Mouse (Mus musculus): Measurements from ENCODE around the gene Fblim1. TPM values are rescaled to one million over a fixed set of nuclear protein-coding genes. Genes with fewer than 3 reads are reported as not detected.

The Fblim1 gene
- polyA plus RNA-seq, 1 experiment from 2014 or later = 94.6 TPM

GRCm38 (mm10) chr4:141631250-141631649, 25.4 kb upstream of the Fblim1 start:
- Histone ChIP-seq H3K4me1 (replicated peaks; ENCODE audit: control insufficient read depth, insufficient read depth, low read length) (no peaks in the 10 kb centered on the region), H3K27me3 (replicated peaks; ENCODE audit: control insufficient read depth, insufficient read depth, low read length) (no peaks in the 10 kb centered on the region), H3K9ac (ENCODE audit: low read length) (no peak overlapping the region), H3K27ac (ENCODE audit: low read depth) (no peak overlapping the region), H3K4me3 (ENCODE audit: low read depth, low read length) (no peak overlapping the region), H3K4me2 (ENCODE audit: low read length) (no peak overlapping the region), H3K9me3 (ENCODE audit: control insufficient read depth, low read length) (no peaks in the 10 kb centered on the region), H3K36me3 (ENCODE audit: control insufficient read depth, insufficient read depth, low read length) (peaks cover 86% of the 10 kb centered on the region)
- 92% methylated on average over 20 of the region's 20 CpGs for WGBS
- DNase-seq (ENCODE audit: low spot score) = no peak
- ATAC-seq (replicated peaks; ENCODE audit: low FRiP score, low TSS enrichment, low read depth) = no peak

GRCm38 (mm10) chr4:141630021-141630420, 24.1 kb upstream of the Fblim1 start:
- H3K36me3 ChIP-seq (ENCODE audit: control insufficient read depth, insufficient read depth, low read length) = peaks cover 85% of the 10 kb centered on the region

GRCm38 (mm10) chr4:141628661-141629060, 22.8 kb upstream of the Fblim1 start:
- 87% methylated on average over 14 of the region's 14 CpGs for WGBS
- H3K36me3 ChIP-seq (ENCODE audit: control insufficient read depth, insufficient read depth, low read length) = peaks cover 74% of the 10 kb centered on the region
- H3K9ac ChIP-seq (ENCODE audit: low read length) = no peak overlapping the region
- no peaks in the 10 kb centered on the region for H3K27me3 ChIP-seq (replicated peaks; ENCODE audit: control insufficient read depth, insufficient read depth, low read length)
- H3K4me2 ChIP-seq (ENCODE audit: low read length) = no peak overlapping the region
- H3K4me3 ChIP-seq (ENCODE audit: low read depth, low read length) = no peak overlapping the region
- H3K4me1 ChIP-seq (replicated peaks; ENCODE audit: control insufficient read depth, insufficient read depth, low read length) = peaks cover 5% of the 10 kb centered on the region
- no peaks in the 10 kb centered on the region for H3K9me3 ChIP-seq (ENCODE audit: control insufficient read depth, low read length)
- DNase-seq (ENCODE audit: low spot score) = no peak
- no peak for ATAC-seq (replicated peaks; ENCODE audit: low FRiP score, low TSS enrichment, low read depth)
- no peak overlapping the region for H3K27ac ChIP-seq (ENCODE audit: low read depth)

More at GRCm38 (mm10) chr4:141630021-141630420, 24.1 kb upstream of the Fblim1 start:
- WGBS = 90% methylated on average over 11 of the region's 11 CpGs
- no peak overlapping the region for H3K9ac ChIP-seq (ENCODE audit: low read length)
- no peaks in the 10 kb centered on the region for H3K9me3 ChIP-seq (ENCODE audit: control insufficient read depth, low read length)
- H3K27ac ChIP-seq (ENCODE audit: low read depth) = no peak overlapping the region
- H3K27me3 ChIP-seq (replicated peaks; ENCODE audit: control insufficient read depth, insufficient read depth, low read length) = no peaks in the 10 kb centered on the region
- H3K4me3 ChIP-seq (ENCODE audit: low read depth, low read length) = no peak overlapping the region
- H3K4me1 ChIP-seq (replicated peaks; ENCODE audit: control insufficient read depth, insufficient read depth, low read length) = no peaks in the 10 kb centered on the region
- no peak for DNase-seq (ENCODE audit: low spot score)
- ATAC-seq (replicated peaks; ENCODE audit: low FRiP score, low TSS enrichment, low read depth) = no peak
- no peak overlapping the region for H3K4me2 ChIP-seq (ENCODE audit: low read length)

- Histone ChIP-seq H3K36me3 (ENCODE audit: control insufficient read depth, insufficient read depth, low read length) (peaks cover 66% of the 10 kb centered on the region), H3K9ac (ENCODE audit: low read length) (no peak overlapping the region), H3K4me3 (ENCODE audit: low read depth, low read length) (no peak overlapping the region), H3K4me2 (ENCODE audit: low read length) (no peak overlapping the region), H3K27me3 (replicated peaks; ENCODE audit: control insufficient read depth, insufficient read depth, low read length) (no peaks in the 10 kb centered on the region), H3K9me3 (ENCODE audit: control insufficient read depth, low read length) (no peaks in the 10 kb centered on the region), H3K4me1 (replicated peaks; ENCODE audit: control insufficient read depth, insufficient read depth, low read length) (peaks cover 6% of the 10 kb centered on the region), H3K27ac (ENCODE audit: low read depth) (no peak overlapping the region)
- 91% methylated on average over 5 of the region's 5 CpGs for WGBS
- DNase-seq (ENCODE audit: low spot score) = no peak
- ATAC-seq (replicated peaks; ENCODE audit: low FRiP score, low TSS enrichment, low read depth) = no peak
Measured at GRCm38 (mm10) chr4:141627502-141627901, 21.6 kb upstream of the Fblim1 start.

- DNase-seq (ENCODE audit: low spot score) = no peak
- H3K9me3 ChIP-seq (ENCODE audit: control insufficient read depth, low read length) = no peaks in the 10 kb centered on the region
- no peak overlapping the region for H3K9ac ChIP-seq (ENCODE audit: low read length)
- peaks cover 6% of the 10 kb centered on the region for H3K4me1 ChIP-seq (replicated peaks; ENCODE audit: control insufficient read depth, insufficient read depth, low read length)
- H3K4me2 ChIP-seq (ENCODE audit: low read length) = no peak overlapping the region
- WGBS = 88% methylated on average over 16 of the region's 16 CpGs
- no peaks in the 10 kb centered on the region for H3K27me3 ChIP-seq (replicated peaks; ENCODE audit: control insufficient read depth, insufficient read depth, low read length)
- H3K36me3 ChIP-seq (ENCODE audit: control insufficient read depth, insufficient read depth, low read length) = peaks cover 51% of the 10 kb centered on the region
- no peak overlapping the region for H3K4me3 ChIP-seq (ENCODE audit: low read depth, low read length)
- H3K27ac ChIP-seq (ENCODE audit: low read depth) = no peak overlapping the region
- ATAC-seq (replicated peaks; ENCODE audit: low FRiP score, low TSS enrichment, low read depth) = no peak
Measured at GRCm38 (mm10) chr4:141625774-141626550, 20.1 kb upstream of the Fblim1 start.

GRCm38 (mm10) chr4:141624983-141625773, 19.3 kb upstream of the Fblim1 start:
- no peak overlapping the region for H3K27ac ChIP-seq (ENCODE audit: low read depth)
- no peak overlapping the region for H3K4me3 ChIP-seq (ENCODE audit: low read depth, low read length)
- DNase-seq (ENCODE audit: low spot score) (no peak), ATAC-seq (replicated peaks; ENCODE audit: low FRiP score, low TSS enrichment, low read depth) (no peak)
- H3K36me3 ChIP-seq (ENCODE audit: control insufficient read depth, insufficient read depth, low read length) = peaks cover 43% of the 10 kb centered on the region
- H3K9me3 ChIP-seq (ENCODE audit: control insufficient read depth, low read length) = no peaks in the 10 kb centered on the region
- H3K4me2 ChIP-seq (ENCODE audit: low read length) = no peak overlapping the region
- no peaks in the 10 kb centered on the region for H3K27me3 ChIP-seq (replicated peaks; ENCODE audit: control insufficient read depth, insufficient read depth, low read length)
- H3K9ac ChIP-seq (ENCODE audit: low read length) = no peak overlapping the region
- H3K4me1 ChIP-seq (replicated peaks; ENCODE audit: control insufficient read depth, insufficient read depth, low read length) = peaks cover 6% of the 10 kb centered on the region
- WGBS = 72% methylated on average over 19 of the region's 19 CpGs

- Histone ChIP-seq H3K27ac (ENCODE audit: low read depth) (no peak overlapping the region), H3K9me3 (ENCODE audit: control insufficient read depth, low read length) (no peaks in the 10 kb centered on the region), H3K4me1 (replicated peaks; ENCODE audit: control insufficient read depth, insufficient read depth, low read length) (peaks cover 6% of the 10 kb centered on the region), H3K36me3 (ENCODE audit: control insufficient read depth, insufficient read depth, low read length) (peaks cover 32% of the 10 kb centered on the region), H3K9ac (ENCODE audit: low read length) (no peak overlapping the region), H3K4me2 (ENCODE audit: low read length) (no peak overlapping the region), H3K4me3 (ENCODE audit: low read depth, low read length) (no peak overlapping the region), H3K27me3 (replicated peaks; ENCODE audit: control insufficient read depth, insufficient read depth, low read length) (no peaks in the 10 kb centered on the region)
- ATAC-seq (replicated peaks; ENCODE audit: low FRiP score, low TSS enrichment, low read depth) (no peak; the same call in 1 of the 2 replicates), DNase-seq (ENCODE audit: low spot score) (no peak)
- WGBS = 95% methylated on average over 8 of the region's 8 CpGs
Measured at GRCm38 (mm10) chr4:141624134-141624533, 18.2 kb upstream of the Fblim1 start.

- Histone ChIP-seq H3K9me3 (ENCODE audit: control insufficient read depth, low read length) (no peaks in the 10 kb centered on the region), H3K27me3 (replicated peaks; ENCODE audit: control insufficient read depth, insufficient read depth, low read length) (no peaks in the 10 kb centered on the region), H3K9ac (ENCODE audit: low read length) (no peak within 1 kb of the TSS), H3K4me1 (replicated peaks; ENCODE audit: control insufficient read depth, insufficient read depth, low read length) (peaks cover 11% of the 10 kb centered on the region), H3K4me2 (ENCODE audit: low read length) (no peak within 1 kb of the TSS), H3K36me3 (ENCODE audit: control insufficient read depth, insufficient read depth, low read length) (peaks cover 28% of the 10 kb centered on the region), H3K27ac (ENCODE audit: low read depth) (no peak within 1 kb of the TSS), H3K4me3 (ENCODE audit: low read depth, low read length) (no peak within 1 kb of the TSS)
- 60% methylated on average over 1 of the region's 1 CpGs for WGBS
- 0 out of 2 replicates have a peak, but pooled peaks have one; percentile 28 for ATAC-seq (replicated peaks; ENCODE audit: low FRiP score, low TSS enrichment, low read depth)
- DNase-seq (ENCODE audit: low spot score) = no peak
Measured at GRCm38 (mm10) chr4:141623666-141624065, 17.8 kb upstream of the Fblim1 start, which contains the start of gene Slc25a34. TSS of gene Slc25a34 (minus strand) at chr4:141623821.
